Mouse (Mus musculus) MEL (cell line): Measurements from ENCODE around the gene Baiap2l2. TPM values are rescaled to one million over a fixed set of nuclear protein-coding genes. Genes with fewer than 3 reads are reported as not detected.

Experiments
- DNase-seq: peaks from one replicate; pipeline ENCODE4 v3.0.0; 2011; ENCODE audit warnings: low read depth, low spot score
- H3K27ac ChIP-seq: 2 replicates; pipeline ENCODE4 v1.5.1; 2012; ENCODE audit warnings: low read depth, mild to moderate bottlenecking, control low read depth, low read length, moderate library complexity; ENCODE audit not compliant: control insufficient read depth
- H3K27me3 ChIP-seq, 2 experiments: fragments of 150-350 bp in 1 of 2; sonication (generic) in 1 of 2; 2 replicates each; pipeline ENCODE4 v1.6.1; 2012; ENCODE audit warnings: low read length in 2 of 2, mild to moderate bottlenecking in 2 of 2, improper control_type of control experiment in 1 of 2, moderate library complexity in 1 of 2; ENCODE audit not compliant: insufficient read depth in 2 of 2, control insufficient read depth in 1 of 2
- H3K36me3 ChIP-seq, 2 experiments: 2 replicates each; pipeline ENCODE4 v1.6.1; 2012 to 2014; ENCODE audit warnings: low read length in 2 of 2, improper control_type of control experiment in 1 of 2, inconsistent platforms in 1 of 2, mild to moderate bottlenecking in 1 of 2; ENCODE audit not compliant: insufficient read depth in 2 of 2, control insufficient read depth in 1 of 2
- H3K4me1 ChIP-seq, 2 experiments: fragments of 150-350 bp in 1 of 2; sonication (generic) in 1 of 2; 2 replicates each; pipeline ENCODE4 v1.6.1; 2012; ENCODE audit warnings: low read length in 2 of 2, improper control_type of control experiment in 1 of 2, mild to moderate bottlenecking in 1 of 2; ENCODE audit not compliant: insufficient read depth in 2 of 2, control insufficient read depth in 1 of 2
- H3K4me3 ChIP-seq, 2 experiments: fragments of 150-350 bp in 1 of 2; sonication (generic) in 1 of 2; 2 replicates each; pipeline ENCODE4 v1.5.1; 2012; ENCODE audit warnings: low read depth in 2 of 2, low read length in 2 of 2, mild to moderate bottlenecking in 2 of 2, moderate library complexity in 2 of 2, control low read depth in 1 of 2, improper control_type of control experiment in 1 of 2; ENCODE audit not compliant: control insufficient read depth in 1 of 2, insufficient read depth in 1 of 2
- H3K79me2 ChIP-seq: 2 replicates; pipeline ENCODE4 v1.6.1; 2012; ENCODE audit warnings: mild to moderate bottlenecking, low read length, moderate library complexity; ENCODE audit not compliant: control insufficient read depth, poor library complexity, insufficient read depth
- H3K9ac ChIP-seq: 2 replicates; pipeline ENCODE4 v1.6.1; 2012; ENCODE audit warnings: low read depth, mild to moderate bottlenecking, control low read depth, low read length, moderate library complexity; ENCODE audit not compliant: control insufficient read depth, poor library complexity, severe bottlenecking
- H3K9me3 ChIP-seq: fragments of 150-350 bp; sonication (generic); replicated peaks from 2 replicates; pipeline ENCODE4 v1.6.1; 2012; ENCODE audit warnings: mild to moderate bottlenecking, low read length, improper control_type of control experiment, moderate library complexity; ENCODE audit not compliant: insufficient read depth
- BHLHE40 ChIP-seq: IDR thresholded peaks from 2 replicates; pipeline ENCODE4 v1.6.1; 2012; ENCODE audit warnings: low read depth, mild to moderate bottlenecking, inconsistent platforms, low read length, improper control_type of control experiment, borderline replicate concordance
- CHD1 ChIP-seq: IDR thresholded peaks from 2 replicates; pipeline ENCODE4 v1.6.1; 2012; ENCODE audit warnings: low read depth, mild to moderate bottlenecking, inconsistent platforms, low read length, improper control_type of control experiment
- CHD2 ChIP-seq: IDR thresholded peaks from 2 replicates; pipeline ENCODE4 v1.6.1; 2011; ENCODE audit warnings: low read length, improper control_type of control experiment
- CTCF ChIP-seq, 3 experiments: IDR thresholded peaks in 2 of 3; conservative IDR thresholded peaks in 1 of 3; 2 replicates each; pipeline ENCODE4 v1.5.1; 2011 to 2012; ENCODE audit warnings: low read length in 3 of 3, low read depth in 2 of 3, mild to moderate bottlenecking in 2 of 3, improper control_type of control experiment in 1 of 3, inconsistent platforms in 1 of 3, mixed read lengths in 1 of 3, moderate library complexity in 1 of 3; ENCODE audit not compliant: control insufficient read depth in 1 of 3, insufficient read depth in 1 of 3, poor library complexity in 1 of 3, severe bottlenecking in 1 of 3
- EP300 ChIP-seq, 2 experiments: IDR thresholded peaks; 2 replicates each; pipeline ENCODE4 v1.6.1; 2011; ENCODE audit warnings: improper control_type of control experiment in 2 of 2, low read length in 2 of 2, low read depth in 1 of 2, mild to moderate bottlenecking in 1 of 2
- ETS1 ChIP-seq: IDR thresholded peaks from 2 replicates; pipeline ENCODE4 v1.6.1; 2012; ENCODE audit warnings: low read depth, mild to moderate bottlenecking, inconsistent platforms, low read length, improper control_type of control experiment, moderate library complexity
- GABPA ChIP-seq: IDR thresholded peaks from 2 replicates; pipeline ENCODE4 v1.6.1; 2012; ENCODE audit warnings: low read depth, mild to moderate bottlenecking, inconsistent platforms, low read length, improper control_type of control experiment, moderate library complexity
- HCFC1 ChIP-seq: IDR thresholded peaks from 2 replicates; pipeline ENCODE4 v1.6.1; 2012; ENCODE audit warnings: low read depth, mild to moderate bottlenecking, inconsistent platforms, low read length, improper control_type of control experiment, moderate library complexity
- KAT2A ChIP-seq: conservative IDR thresholded peaks from 2 replicates; pipeline ENCODE4 v1.6.1; 2012; ENCODE audit warnings: low read depth, low read length, improper control_type of control experiment, inconsistent platforms
- MAFK ChIP-seq: IDR thresholded peaks from 2 replicates; pipeline ENCODE4 v1.6.1; 2011; ENCODE audit warnings: low read depth, mild to moderate bottlenecking, low read length, improper control_type of control experiment, borderline replicate concordance
- MAX ChIP-seq: IDR thresholded peaks from 2 replicates; pipeline ENCODE4 v1.6.1; 2011; ENCODE audit warnings: low read length, improper control_type of control experiment
- MAZ ChIP-seq: IDR thresholded peaks from 2 replicates; pipeline ENCODE4 v1.6.1; 2012; ENCODE audit warnings: low read depth, mild to moderate bottlenecking, inconsistent platforms, low read length, improper control_type of control experiment
- MXI1 ChIP-seq: IDR thresholded peaks from 2 replicates; pipeline ENCODE4 v1.6.1; 2011; ENCODE audit warnings: mild to moderate bottlenecking, low read depth, low read length, improper control_type of control experiment
- MYB ChIP-seq: IDR thresholded peaks from 2 replicates; pipeline ENCODE4 v1.6.1; 2011; ENCODE audit warnings: mild to moderate bottlenecking, low read depth, low read length, improper control_type of control experiment
- MYC ChIP-seq: IDR thresholded peaks from 2 replicates; pipeline ENCODE4 v1.6.1; 2011; ENCODE audit warnings: low read depth, mild to moderate bottlenecking, low read length, improper control_type of control experiment, moderate library complexity
- NELFE ChIP-seq: IDR thresholded peaks from 2 replicates; pipeline ENCODE4 v1.6.1; 2011; ENCODE audit warnings: low read depth, low read length, improper control_type of control experiment
- NRF1 ChIP-seq: IDR thresholded peaks from 2 replicates; pipeline ENCODE4 v1.6.1; 2014; ENCODE audit warnings: low read depth, mild to moderate bottlenecking, inconsistent platforms, low read length, improper control_type of control experiment, moderate library complexity; ENCODE audit not compliant: poor library complexity, insufficient read depth, severe bottlenecking
- POLR2AphosphoS2 ChIP-seq: IDR thresholded peaks from 2 replicates; pipeline ENCODE4 v1.6.1; 2011; ENCODE audit warnings: low read length, improper control_type of control experiment
- RAD21 ChIP-seq: IDR thresholded peaks from 2 replicates; pipeline ENCODE4 v1.6.1; 2011; ENCODE audit warnings: mild to moderate bottlenecking, low read depth, low read length, improper control_type of control experiment
- RCOR1 ChIP-seq: IDR thresholded peaks from 2 replicates; pipeline ENCODE4 v1.6.1; 2012; ENCODE audit warnings: low read depth, mild to moderate bottlenecking, inconsistent platforms, low read length, improper control_type of control experiment
- SIN3A ChIP-seq: IDR thresholded peaks from 2 replicates; pipeline ENCODE4 v1.6.1; 2012; ENCODE audit warnings: low read length, improper control_type of control experiment, inconsistent platforms
- SMC3 ChIP-seq: IDR thresholded peaks from 2 replicates; pipeline ENCODE4 v1.6.1; 2011; ENCODE audit warnings: low read depth, low read length, improper control_type of control experiment
- TAL1 ChIP-seq: IDR thresholded peaks from 2 replicates; pipeline ENCODE4 v1.6.1; 2012; ENCODE audit warnings: mild to moderate bottlenecking, inconsistent platforms, low read length, moderate library complexity, mixed read lengths
- TBP ChIP-seq: IDR thresholded peaks from 2 replicates; pipeline ENCODE4 v1.8.0; 2011; ENCODE audit warnings: low read depth, low read length, improper control_type of control experiment
- TCF12 ChIP-seq: IDR thresholded peaks from 2 replicates; pipeline ENCODE4 v1.6.1; 2014; ENCODE audit warnings: low read depth, mild to moderate bottlenecking, inconsistent platforms, low read length, improper control_type of control experiment, moderate library complexity
- UBTF ChIP-seq: IDR thresholded peaks from 2 replicates; pipeline ENCODE4 v1.6.1; 2012; ENCODE audit warnings: low read depth, mild to moderate bottlenecking, inconsistent platforms, low read length, improper control_type of control experiment, moderate library complexity, borderline replicate concordance; ENCODE audit not compliant: insufficient read depth
- ZMIZ1 ChIP-seq: IDR thresholded peaks from 2 replicates; pipeline ENCODE4 v1.6.1; 2012; ENCODE audit warnings: low read depth, mild to moderate bottlenecking, inconsistent platforms, low read length, improper control_type of control experiment, moderate library complexity
- ZNF384 ChIP-seq: IDR thresholded peaks from 2 replicates; pipeline ENCODE4 v1.6.1; 2012; ENCODE audit warnings: low read depth, mild to moderate bottlenecking, inconsistent platforms, low read length, improper control_type of control experiment
- polyA plus RNA-seq, 2 experiments: library from polyadenylated mRNA; stranded (reverse) in 1 of 2; unstranded in 1 of 2; fragments of >175 nt in 1 of 2; fragments of >200 nt in 1 of 2; gene quantifications; 2 replicates each; pipeline versions ENCODE4 v1.2.1 to v1.2.4; 2012; ENCODE audit warnings: low replicate concordance in 2 of 2, low read depth in 1 of 2; ENCODE audit not compliant: insufficient read length in 2 of 2, insufficient read depth in 1 of 2, missing spikeins in 1 of 2
- total RNA-seq: library from RNA; depleted of rRNA; stranded (reverse); fragments of 300-350 nt; gene quantifications from 2 replicates; pipeline ENCODE4 v1.2.3, GENCODE M21; 2012

Baiap2l2 gene
- total and polyA plus RNA-seq, 3 experiments: 0.60 to 1.1 TPM; not detected in 1

GRCm38 (mm10) chr15:79322281-79322990, 37.1 kb upstream of the Baiap2l2 start:
- H3K4me3 ChIP-seq: peak overlapping the region; percentile 12 to 29; a peak in 3 of 4 replicates
- peaks cover 23% of the 10 kb centered on the region for H3K79me2 ChIP-seq
- H3K27me3 ChIP-seq: no peaks in the 10 kb centered on the region
- peak overlapping the region; percentile 28 for H3K9ac ChIP-seq
- TF ChIP-seq MAX (peak; percentile 33; the same call in 1 of the 2 replicates), UBTF (no peak), CHD2 (no peak), BHLHE40 (no peak), MYC (0 out of 2 replicates have a peak, but pooled peaks have one; percentile 9), SIN3A (peak; percentile 19), RAD21 (no peak), ETS1 (no peak), EP300 (IDR thresholded peaks at IDR 0.05; ENCODE audit: low read depth in 1 of 2, low read length in 2 of 2) (peak in 1 of 2 experiments; percentile 52; a peak in 2 of 4 replicates), NRF1 (no peak), NELFE (0 out of 2 replicates have a peak, but pooled peaks have one; percentile 3), MAFK (no peak)
- TF ChIP-seq, all 39 proteins: peak for 5
- H3K9me3 ChIP-seq: no peaks in the 10 kb centered on the region
- H3K4me1 ChIP-seq: peaks cover 23 to 36% of the 10 kb centered on the region in 2 experiments
- H3K27ac ChIP-seq: peak overlapping the region; percentile 62
- peaks cover 0 to 38% of the 10 kb centered on the region in 2 experiments; a peak in 2 of 4 replicates for H3K36me3 ChIP-seq
- DNase-seq: peak; percentile 54

DNA sequence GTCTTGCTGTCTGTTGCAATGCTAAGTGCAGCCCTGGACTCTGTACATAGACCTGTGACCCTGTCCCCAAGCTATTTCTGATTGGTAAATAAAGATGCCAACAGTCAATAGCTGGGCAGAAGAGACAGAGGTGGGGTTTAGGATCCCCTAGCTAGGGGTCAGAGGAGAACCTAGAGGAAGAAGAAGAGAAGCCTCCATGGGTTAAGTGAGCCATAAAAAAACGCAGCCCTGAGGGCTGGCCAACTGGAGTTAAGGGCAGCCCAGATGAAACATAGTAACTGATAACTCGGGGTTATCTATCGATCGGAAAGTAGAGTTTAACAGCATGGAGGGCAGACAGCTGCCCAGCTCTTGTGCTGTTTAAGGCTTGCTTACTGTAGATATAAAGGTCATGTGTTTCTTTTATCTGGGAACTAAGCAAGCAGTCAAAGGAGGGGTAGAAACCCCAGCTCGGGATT, 36.4 kb upstream of the Baiap2l2 start:
- peaks cover 23 to 32% of the 10 kb centered on the region in 2 experiments for H3K4me1 ChIP-seq
- peak overlapping the region; percentile 17 for H3K9ac ChIP-seq
- H3K27ac ChIP-seq: peak overlapping the region; percentile 62
- no peak for TF ChIP-seq KAT2A
- TF ChIP-seq POLR2AphosphoS2: no peak
- TF ChIP-seq BHLHE40: peak; percentile 45; the same call in 1 of the 2 replicates
- TF ChIP-seq HCFC1: no peak
- peak; percentile 51; the same call in 1 of the 2 replicates for TF ChIP-seq TCF12
- peak; percentile 55; the same call in 1 of the 2 replicates for TF ChIP-seq ZNF384
- TF ChIP-seq SIN3A: no peak; the same call in 1 of the 2 replicates
- TF ChIP-seq MYB: no peak
- TF ChIP-seq ZMIZ1: no peak
- peak; percentile 27; the same call in 1 of the 2 replicates for TF ChIP-seq MXI1
- TF ChIP-seq MYC: no peak
- TF ChIP-seq SMC3: no peak
- no peak for TF ChIP-seq CHD1
- no peak for TF ChIP-seq NELFE
- TF ChIP-seq TBP: no peak
- no peak for TF ChIP-seq CTCF (IDR thresholded peaks at IDR 0.05 in 2 of 3, conservative IDR thresholded peaks at IDR 0.05 in 1 of 3; ENCODE audit: control insufficient read depth in 1 of 3, insufficient read depth in 1 of 3, low read depth in 2 of 3, low read length in 3 of 3, poor library complexity in 1 of 3, severe bottlenecking in 1 of 3)
- 0 out of 2 replicates have a peak, but pooled peaks have one; percentile 34 for TF ChIP-seq MAX
- TF ChIP-seq UBTF: no peak
- no peak for TF ChIP-seq NRF1
- no peak for TF ChIP-seq MAZ
- TF ChIP-seq TAL1: peak; percentile 26; the same call in 1 of the 2 replicates
- TF ChIP-seq RCOR1: no peak
- TF ChIP-seq GABPA: no peak

More for the DNA sequence above, 36.4 kb upstream of the Baiap2l2 start:
- Histone ChIP-seq H3K27me3 (no peaks in the 10 kb centered on the region), H3K9me3 (no peaks in the 10 kb centered on the region), H3K36me3 (peaks cover 0 to 36% of the 10 kb centered on the region in 2 experiments; a peak in 2 of 4 replicates), H3K79me2 (peaks cover 17% of the 10 kb centered on the region), H3K4me3 (peak overlapping the region; percentile 7 to 13; a peak in 2 of 4 replicates)
- peak; percentile 13 for DNase-seq
